Mouse (Mus musculus) ES-E14 (cell line): ENCODE measurements around the gene Manba.

Experiments used
- HCFC1 ChIP-seq: IDR thresholded peaks from 2 replicates; pipeline ENCODE4 v1.6.1; 2012; ENCODE audit warnings: low read length, inconsistent platforms, borderline replicate concordance; ENCODE audit not compliant: insufficient read depth
- ZC3H11A ChIP-seq: IDR thresholded peaks from 2 replicates; pipeline ENCODE4 v1.6.1; 2012; ENCODE audit warnings: low read depth, mild to moderate bottlenecking, inconsistent platforms, low read length, borderline replicate concordance
- ZNF384 ChIP-seq: IDR thresholded peaks from 2 replicates; pipeline ENCODE4 v1.6.1; 2012; ENCODE audit warnings: low read depth, low read length, inconsistent platforms

GRCm38 (mm10) chr3:135521963-135522362, 36.6 kb downstream of the Manba start:
- TF ChIP-seq ZC3H11A (no peak), HCFC1 (no peak), ZNF384 (no peak)
